Mouse (Mus musculus) lung, embryonic 15.5 days (tissue): Measurements from ENCODE around the gene Etfdh. TPM values are rescaled to one million over a fixed set of nuclear protein-coding genes. Genes with fewer than 3 reads are reported as not detected.

ENCODE experiments used
- ATAC-seq: fragments of 200-750 bp; cut with Nextera tagmentation; 2 replicates; pipeline ENCODE4 v1.8.0; 2017; ENCODE audit warnings: moderate number of reproducible peaks, borderline replicate concordance; ENCODE audit not compliant: low FRiP score, low TSS enrichment; ENCODE audit errors: extremely low read depth
- H3K27ac ChIP-seq: fragments of 300-500 bp; sonication (generic); 2 replicates; pipeline ENCODE4 v1.5.1; 2015; ENCODE audit warnings: moderate library complexity, mild to moderate bottlenecking, inconsistent platforms
- H3K27me3 ChIP-seq: fragments of 300-500 bp; sonication (generic); 2 replicates; pipeline ENCODE4 v1.6.1; 2015; ENCODE audit warnings: inconsistent platforms
- H3K36me3 ChIP-seq: fragments of 300-500 bp; sonication (generic); 2 replicates; pipeline ENCODE4 v1.6.1; 2015; ENCODE audit warnings: inconsistent platforms
- H3K4me1 ChIP-seq: fragments of 300-500 bp; sonication (generic); 2 replicates; pipeline ENCODE4 v1.6.1; 2015; ENCODE audit warnings: inconsistent platforms
- H3K4me2 ChIP-seq: fragments of 300-500 bp; sonication (generic); 2 replicates; pipeline ENCODE4 v1.6.1; 2015; ENCODE audit warnings: inconsistent platforms, mild to moderate bottlenecking, moderate library complexity
- H3K4me3 ChIP-seq: fragments of 300-500 bp; sonication (generic); 2 replicates; pipeline ENCODE4 v1.5.1; 2015; ENCODE audit warnings: mild to moderate bottlenecking, inconsistent platforms
- H3K9ac ChIP-seq: fragments of 300-500 bp; sonication (generic); 2 replicates; pipeline ENCODE4 v1.6.1; 2015; ENCODE audit warnings: inconsistent platforms
- H3K9me3 ChIP-seq: fragments of 300-500 bp; sonication (generic); 2 replicates; pipeline ENCODE4 v1.6.1; 2016; ENCODE audit warnings: inconsistent platforms
- WGBS: fragments of 180-500 bp; shearing (Covaris S2); methylation state at CpG from one replicate; pipeline ENCODE4 v1.1.7; 2015; 5-methylcytosine and 5-hydroxymethylcytosine counted together
- polyA plus RNA-seq: library from polyadenylated mRNA; unstranded; fragments of >200 nt; fragmentation: Nextera tagmentation; extraction: Ambion mirVana; gene quantifications from 2 replicates; pipeline ENCODE4 v1.2.1, GENCODE M21; 2015

Gene Etfdh
- 53.6 and 55.6 TPM in 2 replicates for polyA plus RNA-seq

- Histone ChIP-seq H3K27ac (peak within 1 kb of the TSS; percentile 85), H3K9me3 (no peaks in the 10 kb centered on the region), H3K4me1 (peaks cover 10% of the 10 kb centered on the region), H3K4me2 (peak within 1 kb of the TSS; percentile 72), H3K4me3 (peak within 1 kb of the TSS; percentile 63), H3K36me3 (peaks cover 26% of the 10 kb centered on the region), H3K27me3 (no peaks in the 10 kb centered on the region), H3K9ac (peak within 1 kb of the TSS; percentile 64)
- 0% methylated on average over 11 of the region's 11 CpGs for WGBS
- peak; percentile 71 for ATAC-seq
Observed at GRCm38 (mm10) chr3:79629416-79629730, at the start of gene Etfdh. Gene Etfdh, minus strand, starts transcription at chr3:79629500.

- Histone ChIP-seq H3K4me3 (no peak overlapping the region), H3K27ac (no peak overlapping the region), H3K27me3 (no peaks in the 10 kb centered on the region), H3K9me3 (no peaks in the 10 kb centered on the region), H3K9ac (no peak overlapping the region), H3K4me2 (no peak overlapping the region), H3K4me1 (0 out of 2 replicates have a peak, but pooled peaks cover 4% of the 10 kb centered on the region), H3K36me3 (no peaks in the 10 kb centered on the region)
- no peak for ATAC-seq
- 78% methylated on average over 3 of the region's 3 CpGs for WGBS
Observed at GRCm38 (mm10) chr3:79676411-79676810, 47.1 kb upstream of the Etfdh start.

GRCm38 (mm10) chr3:79674641-79675040 is 45.3 kb upstream of the Etfdh start:
- no peak for ATAC-seq
- Histone ChIP-seq H3K4me3 (no peak overlapping the region), H3K36me3 (no peaks in the 10 kb centered on the region), H3K27ac (no peak overlapping the region), H3K9me3 (no peaks in the 10 kb centered on the region), H3K9ac (no peak overlapping the region), H3K27me3 (no peaks in the 10 kb centered on the region), H3K4me2 (no peak overlapping the region), H3K4me1 (0 out of 2 replicates have a peak, but pooled peaks cover 4% of the 10 kb centered on the region)
- whole genome bisulfite sequencing, result 84% methylated on average over 5 of the region's 5 CpGs

GRCm38 (mm10) chr3:79673082-79673481 is 43.8 kb upstream of the Etfdh start:
- Histone ChIP-seq H3K27ac (no peak overlapping the region), H3K4me3 (no peak overlapping the region)

DNA sequence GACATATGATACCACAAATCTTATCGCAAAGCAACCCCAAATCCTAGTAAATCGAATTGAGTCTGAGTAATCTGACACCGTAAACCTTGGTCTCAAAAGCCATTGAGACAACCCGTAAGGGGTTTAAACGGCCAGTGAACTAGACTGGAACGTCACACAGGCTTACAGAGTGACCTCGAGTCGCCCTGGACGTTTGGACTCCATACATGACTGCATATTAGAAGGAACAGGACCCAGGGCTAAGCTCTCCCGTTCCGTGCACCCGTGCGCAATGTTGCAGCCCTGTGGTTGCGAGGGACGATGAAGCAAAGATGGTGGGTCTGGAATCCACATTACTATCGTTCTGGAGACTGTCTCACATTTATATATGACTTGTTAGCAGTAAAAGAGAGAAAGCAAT is 42.9 kb upstream of the Etfdh start:
- Histone ChIP-seq H3K9ac (no peak overlapping the region), H3K9me3 (no peaks in the 10 kb centered on the region), H3K27ac (no peak overlapping the region), H3K4me2 (no peak overlapping the region), H3K4me3 (no peak overlapping the region), H3K27me3 (no peaks in the 10 kb centered on the region), H3K36me3 (no peaks in the 10 kb centered on the region), H3K4me1 (no peaks in the 10 kb centered on the region)
- 68% methylated on average over 16 of the region's 16 CpGs for WGBS
- ATAC-seq, result no peak

More at GRCm38 (mm10) chr3:79673082-79673481, 43.8 kb upstream of the Etfdh start:
- Histone ChIP-seq H3K9ac (no peak overlapping the region), H3K36me3 (no peaks in the 10 kb centered on the region), H3K4me2 (no peak overlapping the region), H3K27me3 (no peaks in the 10 kb centered on the region), H3K9me3 (no peaks in the 10 kb centered on the region), H3K4me1 (no peaks in the 10 kb centered on the region)
- ATAC-seq, result no peak
- WGBS, result 11% methylated on average over 4 of the region's 4 CpGs

DNA sequence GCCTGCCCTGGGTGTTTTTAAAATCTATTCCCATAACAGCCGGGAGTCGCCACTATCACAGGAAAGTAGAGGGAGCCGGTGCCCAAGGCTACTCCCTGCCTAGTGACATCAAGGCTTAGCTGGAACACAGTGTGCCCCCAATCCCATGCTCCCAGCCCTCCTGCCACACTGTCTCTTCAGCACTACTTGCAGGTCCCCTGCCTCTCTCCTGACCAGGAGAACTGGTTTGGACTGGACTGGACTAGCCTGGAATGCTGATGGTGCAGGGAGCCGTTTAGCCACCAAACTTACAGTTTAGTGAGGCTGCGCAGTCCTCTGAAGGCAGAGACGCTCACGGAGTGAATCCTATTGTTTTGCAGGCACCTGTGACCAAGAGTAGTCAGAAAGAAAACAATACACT is 41.3 kb upstream of the Etfdh start:
- no peaks in the 10 kb centered on the region for H3K4me1 ChIP-seq
- no peaks in the 10 kb centered on the region for H3K36me3 ChIP-seq
- no peak overlapping the region for H3K4me3 ChIP-seq
- WGBS, result 77% methylated on average over 7 of the region's 7 CpGs
- no peak overlapping the region for H3K9ac ChIP-seq
- no peak for ATAC-seq
- H3K9me3 ChIP-seq, result no peaks in the 10 kb centered on the region
- no peaks in the 10 kb centered on the region for H3K27me3 ChIP-seq
- no peak overlapping the region for H3K4me2 ChIP-seq
- no peak overlapping the region for H3K27ac ChIP-seq

GRCm38 (mm10) chr3:79664787-79665408 is 35.6 kb upstream of the Etfdh start:
- Histone ChIP-seq H3K4me1 (no peaks in the 10 kb centered on the region), H3K27me3 (no peaks in the 10 kb centered on the region), H3K36me3 (no peaks in the 10 kb centered on the region), H3K4me2 (no peak overlapping the region), H3K27ac (no peak overlapping the region), H3K9ac (no peak overlapping the region), H3K4me3 (no peak overlapping the region), H3K9me3 (no peaks in the 10 kb centered on the region)
- peak; percentile 42; the same call in 1 of the 2 replicates for ATAC-seq
- 32% methylated on average over 9 of the region's 9 CpGs for WGBS

- WGBS, result 47% methylated on average over 5 of the region's 5 CpGs
- Histone ChIP-seq H3K27me3 (no peaks in the 10 kb centered on the region), H3K27ac (no peak overlapping the region), H3K4me1 (no peaks in the 10 kb centered on the region), H3K9ac (no peak overlapping the region), H3K4me2 (no peak overlapping the region), H3K4me3 (no peak overlapping the region), H3K36me3 (no peaks in the 10 kb centered on the region), H3K9me3 (no peaks in the 10 kb centered on the region)
- no peak for ATAC-seq
Observed at GRCm38 (mm10) chr3:79656682-79657081, 27.4 kb upstream of the Etfdh start.

GRCm38 (mm10) chr3:79652129-79652528 is 22.8 kb upstream of the Etfdh start:
- no peaks in the 10 kb centered on the region for H3K9me3 ChIP-seq

DNA sequence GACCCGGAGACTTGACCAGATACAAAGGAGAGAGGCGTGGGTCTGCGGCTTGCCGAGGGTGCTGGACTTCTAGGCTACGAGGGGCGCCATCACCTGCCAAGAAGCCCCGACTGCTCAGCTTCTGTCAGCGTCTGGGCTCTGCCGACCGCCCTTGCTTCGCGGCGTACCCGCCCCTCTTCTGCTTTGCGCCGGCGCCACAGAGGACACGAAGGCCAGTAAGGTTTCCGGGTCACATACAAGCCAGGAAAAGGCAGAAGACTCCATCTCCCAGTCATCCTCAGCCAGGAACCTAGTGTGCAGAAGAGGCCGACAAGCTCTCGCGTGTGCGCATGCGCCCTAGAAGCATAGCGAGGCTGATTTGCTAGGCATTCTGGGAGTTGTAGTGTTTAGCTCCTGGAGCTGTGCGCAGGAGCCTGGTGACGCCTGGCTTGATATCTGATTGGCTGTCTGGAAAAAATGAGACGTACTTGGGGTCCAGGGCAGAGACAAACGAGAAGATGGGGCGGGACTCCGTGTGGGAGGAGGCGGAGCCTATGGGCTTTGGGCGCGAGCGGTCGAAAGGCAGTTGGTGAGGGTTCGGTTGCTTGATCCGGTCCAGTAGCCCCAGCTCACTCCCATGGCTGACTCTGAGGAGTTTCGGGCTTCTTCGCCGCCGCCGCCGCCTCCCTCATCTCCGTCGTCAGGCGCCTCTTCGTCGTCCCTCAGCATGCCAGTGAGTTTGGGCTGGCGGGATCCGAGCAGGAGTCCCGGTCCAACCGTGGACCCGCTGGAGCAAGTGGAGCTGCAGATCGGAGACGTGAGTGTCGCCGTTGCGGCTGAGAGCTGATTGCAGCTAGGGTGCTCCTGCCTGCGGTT is 512 bp downstream of the Etfdh start, which contains the start of gene 4930579G24Rik:
Gene 4930579G24Rik, plus strand, starts transcription at position 519 of the 855 bp plus-strand sequence.
- peak; percentile 99 for ATAC-seq
- peaks cover 10% of the 10 kb centered on the region for H3K4me1 ChIP-seq
- H3K27me3 ChIP-seq, result no peaks in the 10 kb centered on the region
- H3K4me2 ChIP-seq, result peak within 1 kb of the TSS; percentile 72
- H3K9me3 ChIP-seq, result no peaks in the 10 kb centered on the region
- peak within 1 kb of the TSS; percentile 85 for H3K27ac ChIP-seq
- peak within 1 kb of the TSS; percentile 63 for H3K4me3 ChIP-seq
- WGBS, result 0% methylated on average over 60 of the region's 60 CpGs
- H3K9ac ChIP-seq, result peak within 1 kb of the TSS; percentile 64
- peaks cover 24% of the 10 kb centered on the region for H3K36me3 ChIP-seq

More at GRCm38 (mm10) chr3:79652129-79652528, 22.8 kb upstream of the Etfdh start:
- Histone ChIP-seq H3K27ac (no peak overlapping the region), H3K4me1 (no peaks in the 10 kb centered on the region), H3K9ac (no peak overlapping the region), H3K27me3 (no peaks in the 10 kb centered on the region), H3K4me3 (no peak overlapping the region), H3K4me2 (no peak overlapping the region), H3K36me3 (no peaks in the 10 kb centered on the region)
- 86% methylated on average over 6 of the region's 6 CpGs for WGBS
- ATAC-seq, result no peak

DNA sequence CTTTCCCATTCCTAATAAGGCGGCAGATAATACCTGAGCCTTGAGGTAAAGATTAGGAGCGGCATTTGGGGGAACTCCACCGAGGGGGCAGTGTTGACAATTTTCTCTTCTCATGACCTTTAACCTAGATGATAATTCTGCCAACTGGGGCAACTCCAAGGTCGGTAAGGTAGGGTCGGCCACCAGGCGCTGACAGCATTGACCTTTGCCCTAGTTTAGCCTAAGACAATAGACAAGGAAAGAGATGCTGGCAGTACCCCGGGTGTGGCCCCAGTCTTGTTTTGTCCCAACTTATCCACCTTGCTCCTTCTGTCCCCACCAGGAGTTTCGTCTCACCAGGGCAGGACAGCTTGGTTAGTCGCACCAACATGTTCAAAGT is 1.1 kb downstream of the Etfdh start:
- H3K27ac ChIP-seq, result peak overlapping the region; percentile 71
- H3K4me1 ChIP-seq, result peaks cover 10% of the 10 kb centered on the region
- peaks cover 18% of the 10 kb centered on the region for H3K36me3 ChIP-seq
- WGBS, result 1% methylated on average over 9 of the region's 9 CpGs
- no peaks in the 10 kb centered on the region for H3K27me3 ChIP-seq
- peak overlapping the region; percentile 64 for H3K9ac ChIP-seq
- no peaks in the 10 kb centered on the region for H3K9me3 ChIP-seq
- ATAC-seq, result no peak
- H3K4me2 ChIP-seq, result peak overlapping the region; percentile 72
- peak overlapping the region; percentile 63 for H3K4me3 ChIP-seq
